Mouse (Mus musculus) heart, postnatal 0 days (tissue): ENCODE data around the gene Oard1.

Source experiments
- CTCF ChIP-seq: IDR thresholded peaks from 2 replicates; pipeline ENCODE4 v1.5.1; 2016; ENCODE audit warnings: antibody characterized with exemption, control low read depth, low read depth
- EP300 ChIP-seq: IDR thresholded peaks from 2 replicates; pipeline ENCODE4 v1.6.1; 2016; ENCODE audit warnings: antibody characterized with exemption, low read depth

GRCm38 (mm10) chr17:48401710-48402109 is 8.1 kb upstream of the Oard1 start:
- TF ChIP-seq CTCF (no peak), EP300 (no peak)
